Mouse (Mus musculus) monocyte, adult 5-6 weeks (primary cell): ENCODE measurements at regions not wholly inside any gene's neighbourhood (a gene's known extent, or its start where the extent isn't known, plus 50 kb on each side); places are given as distances from the start of the nearest gene placed in this dataset.

Source experiments
- ATAC-seq: fragments of 153-309, 156-312 bp; replicated peaks from 2 replicates; pipeline ENCODE4 v1.8.0; 2017; ENCODE audit warnings: mild to moderate bottlenecking; ENCODE audit not compliant: low TSS enrichment, insufficient number of reproducible peaks, severe bottlenecking, poor library complexity, low FRiP score

GRCm38 (mm10) chr6:127250874-127251670 lies 99.1 kb upstream of the Ccnd2 start:
- no peak for ATAC-seq

DNA sequence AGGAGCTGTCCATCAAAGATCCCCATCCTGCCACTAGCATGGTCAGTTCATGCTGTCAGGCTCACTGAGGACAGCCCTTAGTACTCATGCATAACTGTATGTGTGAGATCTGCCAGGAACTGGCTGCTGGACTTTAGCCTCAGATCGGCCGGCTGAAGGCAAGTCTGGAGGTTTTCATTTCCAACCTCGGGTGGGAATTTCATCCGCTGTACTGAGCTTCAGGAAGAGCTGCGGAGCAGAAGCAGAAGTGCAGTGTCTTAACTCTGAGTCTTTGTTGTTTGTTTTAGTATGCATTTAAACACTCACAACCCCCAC lies 99.6 kb upstream of the Ccnd2 start:
- ATAC-seq, result no peak

GRCm38 (mm10) chr6:127252000-127252721 lies 100.2 kb upstream of the Ccnd2 start:
- ATAC-seq, result no peak

GRCm38 (mm10) chr6:127253935-127254334 lies 101.9 kb upstream of the Ccnd2 start:
- peak; percentile 96 for ATAC-seq

- ATAC-seq, result peak; percentile 20; the same call in 1 of the 2 replicates
Measured at GRCm38 (mm10) chr6:127263903-127264680, 112.1 kb upstream of the Ccnd2 start.

- ATAC-seq, result no peak
Measured at GRCm38 (mm10) chr6:127265063-127265775, 113.2 kb upstream of the Ccnd2 start.

- ATAC-seq, result peak; percentile 72
Measured at GRCm38 (mm10) chr6:127265901-127266812, 114.2 kb upstream of the Ccnd2 start.

- peak; percentile 19; the same call in 1 of the 2 replicates for ATAC-seq
Measured at GRCm38 (mm10) chr6:127266813-127267165, 114.8 kb upstream of the Ccnd2 start.

DNA sequence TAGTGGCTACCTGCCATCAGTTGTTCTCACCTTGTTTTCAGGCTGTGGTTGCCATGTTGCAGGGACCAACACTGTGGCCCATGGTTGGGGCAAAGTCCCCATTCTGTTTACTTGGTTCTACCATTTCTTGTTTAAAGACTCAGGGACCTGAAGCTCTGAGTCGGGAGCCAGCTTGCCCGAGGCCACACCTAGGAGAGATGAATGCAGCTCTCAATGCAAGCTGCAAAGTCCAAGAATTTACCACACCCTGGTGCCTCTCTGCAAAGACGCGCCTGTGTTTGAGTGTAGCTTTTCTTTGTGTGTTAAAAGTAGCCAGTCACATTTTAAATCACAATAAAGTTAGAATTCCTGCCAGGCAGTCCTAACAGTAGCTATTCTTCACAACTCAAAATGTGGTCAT lies 117.0 kb upstream of the Ccnd2 start:
- ATAC-seq, result no peak

DNA sequence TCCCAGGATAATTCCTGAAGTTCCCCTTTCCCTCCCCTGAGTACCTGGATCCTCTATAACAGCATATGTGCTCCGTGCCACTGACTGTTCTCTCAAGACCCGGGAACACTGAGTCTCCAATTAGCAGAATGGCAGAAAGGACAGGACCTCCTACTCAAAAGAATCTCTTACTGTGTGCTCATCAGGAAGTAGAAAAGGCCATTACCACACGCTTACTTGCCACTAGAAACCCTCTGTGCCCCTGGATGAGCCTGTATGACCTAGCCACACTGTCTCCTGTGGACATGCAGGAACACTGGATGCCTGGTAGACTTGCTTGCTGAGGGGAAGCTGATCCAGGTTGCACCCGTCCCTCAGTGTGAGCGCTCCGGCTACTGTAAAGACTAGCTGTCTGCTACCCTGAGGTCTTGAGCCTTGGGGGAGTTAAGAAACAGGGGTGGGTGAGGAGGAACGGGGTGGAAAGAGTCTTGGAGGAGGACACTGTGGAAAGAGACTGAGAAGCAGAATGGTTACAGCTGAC lies 117.6 kb upstream of the Ccnd2 start:
- ATAC-seq, result no peak

- no peak for ATAC-seq
Measured at GRCm38 (mm10) chr6:127270774-127271173, 118.8 kb upstream of the Ccnd2 start.

- no peak for ATAC-seq
Measured at GRCm38 (mm10) chr6:127271418-127271817, 119.4 kb upstream of the Ccnd2 start.

GRCm38 (mm10) chr6:127272630-127273029 lies 120.6 kb upstream of the Ccnd2 start:
- peak; percentile 55; the same call in 1 of the 2 replicates for ATAC-seq

GRCm38 (mm10) chr6:127274732-127275429 lies 122.9 kb upstream of the Ccnd2 start:
- no peak for ATAC-seq

GRCm38 (mm10) chr6:127275430-127275784 lies 123.4 kb upstream of the Ccnd2 start:
- ATAC-seq, result no peak

DNA sequence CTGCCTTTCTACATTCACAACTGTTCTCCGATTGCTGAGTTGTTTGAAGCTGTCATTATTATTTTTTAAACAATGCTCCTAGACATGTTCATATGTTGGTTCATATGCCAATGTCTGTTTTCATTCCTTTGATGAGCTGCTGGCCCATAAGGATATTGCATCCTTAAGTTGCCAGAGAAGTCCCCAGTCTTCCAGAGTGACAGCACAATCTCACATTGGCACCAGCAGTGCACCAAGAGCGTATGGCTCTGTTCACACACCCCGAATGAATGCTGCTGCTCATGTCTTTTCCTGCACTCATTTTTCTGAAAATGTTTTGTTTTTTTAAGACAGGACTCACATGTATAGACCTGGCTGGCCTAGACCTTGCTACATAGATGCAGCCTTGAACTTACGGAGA lies 124.4 kb upstream of the Ccnd2 start:
- ATAC-seq, result no peak

DNA sequence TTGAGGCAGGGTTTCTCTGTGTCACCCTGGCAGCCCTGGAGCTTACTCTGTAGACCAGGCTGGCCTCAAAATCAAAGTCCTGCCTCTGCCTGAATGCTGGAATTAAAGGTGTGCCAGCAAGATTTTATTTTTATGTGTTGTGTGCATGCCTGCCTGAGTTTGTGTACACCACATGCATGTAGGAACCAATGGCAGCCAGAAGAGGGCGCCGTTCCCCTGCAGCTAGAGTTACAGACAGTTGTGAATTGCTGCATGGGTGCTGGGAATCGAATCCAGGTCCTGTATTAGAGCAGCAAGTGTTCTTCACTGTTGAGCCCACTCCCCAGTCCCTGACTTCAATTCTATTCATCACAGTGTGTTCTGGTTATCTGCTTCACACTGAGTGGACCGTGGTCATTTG lies 126.4 kb upstream of the Ccnd2 start:
- ATAC-seq, result no peak
